Mouse (Mus musculus) forelimb bud, embryonic 11.5 days (tissue): ENCODE results near the gene Cyfip2.
"Not testable (repeated sequence)": the region's sequence is repeated elsewhere in the genome, so short reads cannot be mapped to it uniquely, and the experiment has no call there.

Source experiments
- DNase-seq: peaks from one replicate; pipeline ENCODE4 v3.0.0-alpha.2; 2012; ENCODE audit warnings: low read depth, low spot score

Cyfip2 gene

DNA sequence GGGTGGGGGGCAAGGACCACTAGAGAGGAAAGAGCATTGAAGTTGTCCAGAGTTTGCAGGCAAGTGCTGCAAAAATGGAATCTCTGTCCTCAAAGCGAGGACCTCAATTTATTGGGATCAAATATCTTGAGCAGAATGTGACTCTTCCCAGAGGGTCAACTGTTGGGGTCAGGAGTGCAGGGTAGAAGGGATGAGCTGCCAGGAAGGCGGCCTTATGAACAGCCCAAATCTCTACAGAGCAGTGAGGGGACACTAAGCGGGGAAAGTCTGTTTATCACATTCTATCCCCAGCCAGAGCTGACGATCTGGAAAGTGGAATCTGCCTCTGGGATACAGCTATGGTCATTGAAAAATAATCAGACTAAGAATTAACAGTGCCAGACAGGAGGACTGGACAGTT lies 118.5 kb downstream of the Cyfip2 start:
- DNase-seq: no peak

DNA sequence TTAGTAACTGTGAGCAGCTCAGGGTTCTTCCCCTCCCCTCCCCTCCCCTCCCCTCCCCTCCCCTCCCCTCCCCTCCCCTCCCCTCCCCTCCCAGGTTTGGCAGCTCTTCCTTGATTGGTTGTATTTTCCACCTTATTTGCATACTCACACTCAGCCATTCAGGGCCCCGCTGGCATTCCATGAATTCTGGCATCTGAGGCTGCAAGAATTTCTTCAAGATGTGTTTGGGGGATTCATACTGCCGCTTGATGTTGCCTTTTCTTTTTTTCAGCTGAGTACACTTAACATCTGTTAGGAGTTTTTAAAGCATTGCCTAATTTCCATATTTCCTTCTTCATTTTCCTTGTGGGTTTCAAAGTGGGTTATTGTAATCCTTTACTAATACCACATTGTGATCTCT lies 124.4 kb downstream of the Cyfip2 start:
- DNase-seq: no peak

DNA sequence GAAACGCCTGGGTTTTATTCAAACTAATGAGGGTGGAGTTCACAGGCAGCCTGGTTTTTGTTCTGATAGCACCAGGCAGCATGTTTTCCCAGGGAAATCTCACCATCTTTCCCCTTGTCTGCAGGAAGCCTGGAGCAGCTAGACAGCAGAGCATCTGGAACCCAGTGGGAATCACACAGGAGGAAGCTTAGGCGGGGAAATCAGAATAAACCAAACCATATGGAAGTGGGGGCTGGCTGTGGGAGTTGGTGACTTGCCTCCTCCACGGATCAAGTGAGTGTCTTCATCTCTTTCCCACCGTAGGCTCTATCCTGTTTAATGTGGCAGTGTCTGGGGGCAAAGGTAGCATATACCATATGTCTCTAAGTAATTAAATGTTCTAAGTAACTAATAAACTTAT lies 127.2 kb downstream of the Cyfip2 start:
- DNase-seq: peak; percentile 49

DNA sequence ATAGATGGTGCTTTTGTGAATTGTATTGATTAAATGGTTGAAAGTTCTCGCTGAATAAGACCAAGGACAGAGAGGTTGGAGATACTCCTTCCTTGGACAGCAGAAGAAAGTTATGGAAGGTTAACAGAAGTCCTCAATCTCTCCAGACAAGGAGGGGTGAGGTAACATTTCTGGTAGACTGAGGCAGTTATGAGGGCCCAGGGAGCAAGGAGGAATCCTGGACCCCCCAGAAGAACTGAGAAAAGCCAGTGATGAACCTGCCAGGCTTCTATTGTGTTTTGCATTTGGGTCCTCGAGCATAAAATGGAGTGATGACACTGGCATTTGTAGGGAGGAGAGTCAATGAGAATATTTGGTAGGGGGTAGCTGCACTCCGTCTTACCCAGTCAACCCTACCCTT lies 127.7 kb downstream of the Cyfip2 start:
- DNase-seq: no peak

DNA sequence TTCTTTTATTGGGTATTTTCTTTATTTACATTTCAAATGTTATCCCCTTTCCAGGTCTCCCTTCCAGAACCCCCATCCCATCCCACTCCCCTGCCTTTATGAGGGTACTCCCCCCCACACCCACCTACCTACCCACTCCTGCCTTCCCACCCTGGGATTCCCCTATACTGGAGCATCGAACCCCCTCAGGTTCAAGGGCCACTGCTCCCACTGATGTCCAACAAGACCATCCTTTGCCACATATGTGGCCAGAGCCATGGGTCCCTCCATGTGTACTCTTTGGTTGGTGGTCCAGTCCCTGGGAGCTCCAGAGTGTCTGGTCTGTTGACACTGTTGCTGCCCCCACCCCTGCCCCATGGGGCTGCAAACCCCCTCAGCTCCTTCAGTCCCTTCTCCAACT lies 130.6 kb downstream of the Cyfip2 start:
- DNase-seq: not testable (repeated sequence)

DNA sequence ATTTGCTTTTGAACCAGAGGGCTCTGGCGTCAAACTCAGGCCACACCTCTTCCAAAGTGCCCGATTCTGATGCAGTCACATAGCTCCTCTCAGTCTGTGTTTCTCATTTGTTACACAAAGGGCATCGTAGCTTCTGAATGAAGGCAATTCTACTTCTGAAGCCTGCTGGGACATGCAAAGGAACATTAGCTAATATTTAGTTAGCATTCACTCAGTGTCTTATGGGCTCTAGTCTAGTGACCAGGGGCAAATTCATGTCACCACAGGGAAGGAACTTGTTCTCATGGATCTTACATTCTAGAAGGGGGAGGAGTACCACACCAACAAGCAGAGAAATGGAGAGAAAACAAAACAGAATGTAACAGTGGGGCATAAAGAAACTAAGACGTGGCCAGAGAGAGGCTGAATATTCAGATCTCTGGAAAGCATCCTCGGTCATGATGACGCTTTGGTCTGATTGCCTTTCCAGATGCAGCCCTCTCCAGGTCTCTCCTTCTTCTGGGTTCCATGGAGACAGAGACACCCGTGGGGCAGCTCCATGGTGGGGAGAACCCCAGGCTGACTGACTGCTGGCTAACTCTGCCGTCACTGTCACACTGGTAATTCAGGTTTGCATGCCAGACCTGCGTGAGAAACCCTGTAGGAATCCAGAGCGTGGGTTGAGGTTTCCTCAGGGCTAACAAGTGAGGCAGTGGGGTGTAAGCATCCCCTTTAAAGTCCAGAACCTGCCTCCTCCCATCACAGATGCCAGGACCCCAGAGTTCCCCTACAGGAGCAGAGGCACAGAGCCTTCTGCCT lies 135.2 kb downstream of the Cyfip2 start:
- no peak for DNase-seq

DNA sequence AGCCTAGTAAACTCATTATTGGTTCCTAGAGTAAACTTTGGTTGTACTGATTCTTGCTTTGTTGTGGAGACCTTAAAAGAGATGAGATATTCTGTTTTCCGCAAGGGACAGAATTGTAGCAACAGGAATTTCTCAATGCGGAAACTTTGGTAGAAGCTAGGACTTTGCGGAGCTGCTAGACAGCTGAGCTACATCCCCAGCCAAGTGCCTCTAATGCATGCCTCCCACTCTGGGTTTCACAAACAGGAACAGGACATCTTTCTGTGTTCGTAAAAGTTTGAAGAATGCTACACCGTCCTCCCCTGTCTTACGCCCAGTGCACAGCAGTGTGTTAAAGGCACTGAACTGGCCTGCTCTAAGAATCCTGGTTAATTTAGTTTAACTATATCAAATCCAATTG lies 136.5 kb downstream of the Cyfip2 start:
- DNase-seq: no peak

DNA sequence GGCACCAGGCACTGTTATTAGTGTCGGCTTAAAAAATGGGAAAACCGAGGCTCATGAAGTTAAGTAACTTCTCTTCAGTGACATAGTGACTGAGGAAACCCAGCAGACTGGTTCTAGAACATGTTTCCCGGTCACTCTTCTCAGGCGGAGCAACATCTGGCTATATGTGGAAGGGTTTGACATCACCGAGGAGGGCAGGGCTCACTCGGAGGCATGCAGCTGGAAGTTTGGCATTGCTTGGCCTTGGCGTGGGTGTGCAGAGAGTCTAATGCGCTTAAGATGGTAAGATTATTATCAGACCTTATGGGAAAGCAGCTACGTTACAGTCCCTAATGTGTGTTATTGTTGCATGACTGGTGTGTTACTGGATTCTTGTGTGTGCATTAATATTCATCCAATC lies 140.5 kb downstream of the Cyfip2 start:
- no peak for DNase-seq

DNA sequence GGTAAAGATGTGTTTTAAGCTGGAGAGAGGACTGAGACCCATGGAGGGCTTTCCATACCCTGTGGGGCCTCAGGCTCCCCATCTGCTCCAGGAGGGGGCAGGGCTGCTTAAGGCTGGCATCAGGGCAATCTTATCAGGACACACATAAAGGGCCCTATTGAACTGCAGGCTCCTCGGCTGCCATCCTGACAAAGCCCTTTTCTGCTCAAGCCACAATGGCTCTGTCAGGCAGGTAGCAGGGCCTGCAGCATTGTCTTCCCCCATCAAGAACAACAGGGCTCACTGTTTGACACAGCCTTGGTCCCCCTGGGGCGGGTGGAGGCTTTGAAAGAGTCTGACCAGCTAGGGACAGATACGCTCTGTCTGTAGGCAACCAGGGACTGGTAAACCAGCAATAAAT lies 142.8 kb downstream of the Cyfip2 start:
- DNase-seq: no peak

DNA sequence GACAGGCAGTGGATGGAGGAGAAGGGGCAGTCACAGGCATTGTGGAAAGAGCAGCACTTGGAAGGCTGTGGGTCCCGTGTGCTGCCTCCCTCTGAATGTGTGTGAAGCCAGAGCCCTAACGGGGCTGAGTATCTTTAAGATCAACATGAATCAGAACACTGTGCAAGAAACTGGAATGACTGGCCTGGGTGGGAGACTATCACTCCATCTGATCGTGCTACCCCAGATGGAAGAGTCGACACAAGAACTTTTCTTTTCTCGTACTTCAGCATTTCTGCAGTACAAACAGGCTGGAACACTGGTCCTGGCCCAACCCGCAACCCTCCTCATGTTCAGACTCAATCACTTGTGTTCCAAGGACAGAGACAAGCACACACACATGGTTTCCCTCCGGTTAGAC lies 144.2 kb downstream of the Cyfip2 start:
- DNase-seq: no peak

DNA sequence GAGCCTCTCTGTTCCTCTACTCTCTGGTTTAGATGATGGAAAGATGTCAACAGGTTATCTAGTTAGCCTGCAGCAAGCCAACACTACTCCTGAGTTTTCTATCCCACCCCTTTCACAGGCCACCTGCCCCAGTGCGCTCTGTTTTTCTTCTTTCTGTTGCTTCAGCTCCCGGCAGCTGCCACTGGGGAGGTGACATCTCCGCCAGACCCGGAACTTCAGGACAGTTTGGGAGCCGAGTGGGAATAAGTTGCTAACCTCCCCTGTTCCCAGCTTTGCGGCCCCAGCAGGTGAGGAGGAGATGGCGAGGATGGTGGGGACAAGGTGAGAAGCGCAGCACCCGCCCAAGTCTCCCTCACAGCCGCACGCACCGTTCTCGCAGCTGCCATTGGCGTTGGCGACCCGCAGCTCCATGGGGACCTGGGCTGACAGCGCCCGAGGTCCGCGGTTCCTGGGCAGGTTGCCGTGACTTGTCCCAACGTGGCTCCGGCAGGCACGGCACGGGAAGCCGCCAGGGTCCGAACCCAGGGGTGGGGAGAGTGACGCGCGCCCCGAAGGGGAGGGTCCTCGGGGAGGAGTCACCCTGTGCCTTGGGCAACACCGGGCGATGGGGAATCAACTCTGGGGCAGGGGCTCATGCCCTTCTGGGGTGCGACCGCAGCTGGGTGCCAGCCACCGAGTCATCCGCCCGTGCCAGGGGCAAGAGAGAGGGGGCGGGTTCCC lies 146.6 kb downstream of the Cyfip2 start, which contains the start of gene Nipal4:
Gene Nipal4, minus strand, starts transcription at position 643 of the 720 bp plus-strand sequence.
- DNase-seq: no peak

DNA sequence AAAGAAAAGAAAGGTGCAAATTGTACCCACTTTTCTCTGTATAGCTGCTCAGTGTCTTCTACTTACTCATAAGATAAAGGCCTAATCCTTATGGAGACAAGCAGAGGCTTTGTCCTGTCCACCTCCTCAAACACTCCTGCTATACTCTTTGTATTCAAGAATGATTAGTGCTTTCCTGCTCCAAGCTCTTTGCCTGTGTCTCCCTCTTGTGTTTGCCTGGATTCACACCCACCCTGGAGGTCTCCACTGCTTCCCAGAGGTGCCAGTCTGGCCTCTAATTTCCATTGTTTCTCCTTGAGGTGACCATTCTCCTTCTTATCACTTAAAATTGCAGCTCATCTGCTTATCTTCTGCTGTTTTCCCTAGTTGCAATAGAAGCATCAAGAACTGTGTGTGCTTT lies 155.2 kb downstream of the Cyfip2 start:
- DNase-seq: no peak

DNA sequence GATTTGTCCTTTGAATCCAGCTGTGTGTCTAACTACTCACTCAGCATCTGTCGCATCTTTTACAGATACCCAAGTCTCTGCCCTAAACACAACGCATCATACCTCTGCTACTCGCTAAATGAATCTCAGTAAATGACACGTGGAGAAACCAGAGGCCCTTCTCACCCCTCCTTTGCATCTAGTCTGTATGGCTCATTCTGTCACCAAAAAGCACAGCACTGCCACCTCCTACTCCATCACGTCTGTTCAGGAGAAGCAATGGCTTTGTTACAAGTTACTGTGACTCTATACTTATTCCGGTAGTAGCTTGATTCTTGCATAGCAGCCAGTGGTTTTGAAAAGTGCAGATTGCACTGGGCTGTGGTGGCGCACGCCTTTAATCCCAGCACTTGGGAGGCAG lies 155.7 kb downstream of the Cyfip2 start:
- no peak for DNase-seq

DNA sequence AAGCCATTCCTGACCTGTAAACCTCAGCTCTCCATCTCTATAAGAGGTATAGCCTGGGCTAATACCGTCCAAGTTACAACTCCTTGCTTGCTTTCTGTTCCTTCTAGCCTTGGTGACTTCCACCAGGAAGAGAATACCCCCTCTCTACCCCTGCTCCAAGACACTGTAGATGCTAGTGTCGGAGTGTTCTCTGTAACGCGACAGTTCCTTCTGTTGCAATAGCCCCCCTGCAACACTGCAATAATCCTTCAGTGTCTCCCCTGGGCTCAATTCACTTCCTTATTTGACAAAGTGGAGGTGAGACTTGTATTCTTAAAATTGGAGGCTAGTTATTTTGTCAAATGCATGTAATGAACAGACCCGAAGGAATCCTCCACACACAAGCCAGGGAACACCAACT lies 166.0 kb downstream of the Cyfip2 start:
- DNase-seq: no peak

DNA sequence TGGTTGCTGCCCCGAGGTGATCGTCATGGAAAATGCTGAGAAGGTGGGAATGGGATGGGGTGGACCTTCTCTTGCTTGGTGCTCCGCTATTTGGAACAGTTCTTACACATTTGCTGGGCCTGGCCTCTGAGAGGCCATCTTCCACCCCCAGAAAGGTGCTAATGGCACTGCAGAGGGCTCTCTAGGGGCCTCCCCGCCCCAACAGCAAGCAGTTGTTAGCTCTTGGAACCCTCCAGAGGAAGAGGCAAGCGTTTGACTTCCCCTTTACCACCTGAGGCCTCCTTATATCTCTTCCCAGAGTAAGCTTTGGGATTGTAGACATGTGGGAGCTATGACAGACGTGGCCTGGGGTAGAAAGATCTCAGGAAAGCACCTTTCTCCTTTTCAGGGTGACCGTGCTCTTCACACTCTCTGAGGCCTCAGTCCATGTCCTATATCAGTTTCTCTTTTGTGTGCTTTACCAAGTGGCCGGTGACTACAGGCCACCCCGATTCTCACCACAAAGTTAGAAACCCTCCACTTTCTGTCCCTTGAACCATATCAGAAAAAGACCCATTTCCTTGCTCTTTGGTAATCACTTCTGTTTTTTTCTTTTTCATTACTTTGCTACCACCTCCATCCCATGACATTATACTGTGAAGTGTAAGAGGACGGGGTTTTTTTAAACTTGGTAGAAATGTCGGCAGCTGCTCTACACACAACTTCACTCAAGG lies 167.3 kb downstream of the Cyfip2 start:
- no peak for DNase-seq
